Mouse (Mus musculus) heart, embryonic 15.5 days (tissue): Measurements from ENCODE around the gene Ccdc113. TPM values are rescaled to one million over a fixed set of nuclear protein-coding genes. Genes with fewer than 3 reads are reported as not detected.

ENCODE experiments used
- ATAC-seq: fragments of 200-750 bp; cut with Nextera tagmentation; replicated peaks from 2 replicates; pipeline ENCODE4 v1.8.0; 2017; ENCODE audit warnings: low read depth, moderate TSS enrichment; ENCODE audit not compliant: insufficient number of reproducible peaks, insufficient read depth, low FRiP score
- H3K27ac ChIP-seq: fragments of 300-500 bp; sonication (generic); 2 replicates; pipeline ENCODE4 v1.5.1; 2015; ENCODE audit warnings: mild to moderate bottlenecking, inconsistent platforms
- H3K27me3 ChIP-seq: fragments of 300-500 bp; sonication (generic); 2 replicates; pipeline ENCODE4 v1.6.1; 2015; ENCODE audit warnings: inconsistent platforms
- H3K36me3 ChIP-seq: fragments of 300-500 bp; sonication (generic); 2 replicates; pipeline ENCODE4 v1.6.1; 2015; ENCODE audit warnings: mild to moderate bottlenecking, inconsistent platforms
- H3K4me1 ChIP-seq: fragments of 300-500 bp; sonication (generic); replicated peaks from 2 replicates; pipeline ENCODE4 v1.6.1; 2015; ENCODE audit warnings: inconsistent platforms
- H3K4me2 ChIP-seq: fragments of 300-500 bp; sonication (generic); 2 replicates; pipeline ENCODE4 v1.6.1; 2015; ENCODE audit warnings: inconsistent platforms, mild to moderate bottlenecking, moderate library complexity
- H3K4me3 ChIP-seq: fragments of 300-500 bp; sonication (generic); 2 replicates; pipeline ENCODE4 v1.5.1; 2015; ENCODE audit warnings: mild to moderate bottlenecking, inconsistent platforms
- H3K9ac ChIP-seq: fragments of 300-500 bp; sonication (generic); 2 replicates; pipeline ENCODE4 v1.6.1; 2015; ENCODE audit warnings: mild to moderate bottlenecking, inconsistent platforms
- H3K9me3 ChIP-seq: fragments of 300-500 bp; sonication (generic); replicated peaks from 2 replicates; pipeline ENCODE4 v1.6.1; 2016; ENCODE audit warnings: inconsistent platforms
- WGBS: fragments of 180-500 bp; shearing (Covaris S2); methylation state at CpG from one replicate; pipeline ENCODE4 v1.1.7; 2015; ENCODE audit warnings: mixed read lengths; 5-methylcytosine and 5-hydroxymethylcytosine counted together
- polyA plus RNA-seq: library from polyadenylated mRNA; unstranded; fragments of >200 nt; fragmentation: Nextera tagmentation; extraction: Ambion mirVana; gene quantifications from 2 replicates; pipeline ENCODE4 v1.2.1, GENCODE M21; 2015

Gene Ccdc113
- 2.4 and 2.9 TPM in 2 replicates for polyA plus RNA-seq

GRCm38 (mm10) chr8:95533584-95534387 lies at the start of gene Ccdc113:
TSS of gene Ccdc113 (plus strand) at chr8:95534085.
- 7% methylated on average over 33 of the region's 33 CpGs for WGBS
- no peak within 1 kb of the TSS; the same call in 1 of the 2 replicates for H3K27ac ChIP-seq

GRCm38 (mm10) chr8:95487800-95488697 lies 45.8 kb upstream of the Ccdc113 start:
- Histone ChIP-seq H3K9me3 (no peaks in the 10 kb centered on the region), H3K36me3 (peaks cover 34% of the 10 kb centered on the region), H3K27ac (peak overlapping the region; percentile 58; the same call in 1 of the 2 replicates), H3K27me3 (no peaks in the 10 kb centered on the region), H3K4me2 (peak overlapping the region; percentile 79), H3K9ac (peak overlapping the region; percentile 97), H3K4me3 (peak overlapping the region; percentile 95), H3K4me1 (peaks cover 19% of the 10 kb centered on the region)
- peak; percentile 64 for ATAC-seq
- WGBS: 0% methylated on average over 44 of the region's 95 CpGs

More at GRCm38 (mm10) chr8:95533584-95534387, at the start of gene Ccdc113:
- Histone ChIP-seq H3K4me1 (peaks cover 9% of the 10 kb centered on the region), H3K36me3 (no peaks in the 10 kb centered on the region), H3K4me2 (peak within 1 kb of the TSS; percentile 85), H3K9me3 (no peaks in the 10 kb centered on the region), H3K4me3 (peak within 1 kb of the TSS; percentile 59), H3K27me3 (no peaks in the 10 kb centered on the region), H3K9ac (peak within 1 kb of the TSS; percentile 55)
- peak; percentile 66 for ATAC-seq

- peak overlapping the region; percentile 97 for H3K9ac ChIP-seq
- H3K36me3 ChIP-seq: peaks cover 26% of the 10 kb centered on the region
- peak; percentile 88 for ATAC-seq
- H3K4me1 ChIP-seq: peaks cover 19% of the 10 kb centered on the region
- H3K9me3 ChIP-seq: no peaks in the 10 kb centered on the region
- peak overlapping the region; percentile 73 for H3K4me2 ChIP-seq
- H3K27me3 ChIP-seq: no peaks in the 10 kb centered on the region
- H3K27ac ChIP-seq: peak overlapping the region; percentile 58; the same call in 1 of the 2 replicates
- 2% methylated on average over 23 of the region's 42 CpGs for WGBS
- peak overlapping the region; percentile 95 for H3K4me3 ChIP-seq
These were observed 45.1 kb upstream of the Ccdc113 start for GRCm38 (mm10) chr8:95488698-95489332.

- Histone ChIP-seq H3K9me3 (no peaks in the 10 kb centered on the region), H3K4me1 (peaks cover 19% of the 10 kb centered on the region), H3K36me3 (peaks cover 14% of the 10 kb centered on the region; the same call in 1 of the 2 replicates), H3K27me3 (no peaks in the 10 kb centered on the region), H3K4me2 (peak within 1 kb of the TSS; percentile 73), H3K9ac (peak within 1 kb of the TSS; percentile 97), H3K27ac (no peak within 1 kb of the TSS), H3K4me3 (peak within 1 kb of the TSS; percentile 95)
- 75% methylated on average over 5 of the region's 5 CpGs for WGBS
- ATAC-seq: no peak
These were observed 43.9 kb upstream of the Ccdc113 start, which contains the start of gene Csnk2a2 for GRCm38 (mm10) chr8:95490006-95490405. TSS of gene Csnk2a2 (minus strand) at chr8:95490039.

GRCm38 (mm10) chr8:95492057-95492456 lies 41.8 kb upstream of the Ccdc113 start:
- WGBS: 64% methylated on average over 4 of the region's 4 CpGs
- Histone ChIP-seq H3K27me3 (no peaks in the 10 kb centered on the region), H3K9me3 (no peaks in the 10 kb centered on the region), H3K4me2 (no peak overlapping the region), H3K4me1 (peaks cover 13% of the 10 kb centered on the region), H3K36me3 (no peaks in the 10 kb centered on the region), H3K4me3 (no peak overlapping the region), H3K9ac (no peak overlapping the region), H3K27ac (no peak overlapping the region)
- ATAC-seq: no peak

GRCm38 (mm10) chr8:95495444-95495843 lies 38.4 kb upstream of the Ccdc113 start:
- 77% methylated on average over 6 of the region's 6 CpGs for WGBS
- no peaks in the 10 kb centered on the region for H3K4me1 ChIP-seq
- H3K27me3 ChIP-seq: no peaks in the 10 kb centered on the region
- H3K27ac ChIP-seq: no peak overlapping the region
- no peaks in the 10 kb centered on the region for H3K36me3 ChIP-seq
- no peaks in the 10 kb centered on the region for H3K9me3 ChIP-seq
- ATAC-seq: no peak
- H3K4me2 ChIP-seq: no peak overlapping the region
- no peak overlapping the region for H3K9ac ChIP-seq
- H3K4me3 ChIP-seq: no peak overlapping the region

GRCm38 (mm10) chr8:95496420-95496819 lies 37.5 kb upstream of the Ccdc113 start:
- no peak for ATAC-seq
- Histone ChIP-seq H3K27me3 (no peaks in the 10 kb centered on the region), H3K27ac (no peak overlapping the region), H3K9me3 (no peaks in the 10 kb centered on the region), H3K4me3 (no peak overlapping the region), H3K4me2 (no peak overlapping the region), H3K36me3 (no peaks in the 10 kb centered on the region), H3K4me1 (no peaks in the 10 kb centered on the region), H3K9ac (no peak overlapping the region)
- WGBS: 43% methylated on average over 3 of the region's 3 CpGs

- Histone ChIP-seq H3K27me3 (no peaks in the 10 kb centered on the region), H3K4me1 (no peaks in the 10 kb centered on the region), H3K9me3 (no peaks in the 10 kb centered on the region), H3K36me3 (no peaks in the 10 kb centered on the region), H3K9ac (no peak overlapping the region), H3K27ac (no peak overlapping the region), H3K4me2 (no peak overlapping the region), H3K4me3 (no peak overlapping the region)
- 75% methylated on average over 3 of the region's 3 CpGs for WGBS
- no peak for ATAC-seq
These were observed 36.1 kb upstream of the Ccdc113 start for GRCm38 (mm10) chr8:95497821-95498220.

GRCm38 (mm10) chr8:95499266-95500064 lies 34.4 kb upstream of the Ccdc113 start:
- Histone ChIP-seq H3K9ac (no peak overlapping the region), H3K4me2 (no peak overlapping the region), H3K4me3 (no peak overlapping the region), H3K9me3 (no peaks in the 10 kb centered on the region), H3K27me3 (no peaks in the 10 kb centered on the region), H3K27ac (no peak overlapping the region), H3K4me1 (no peaks in the 10 kb centered on the region), H3K36me3 (no peaks in the 10 kb centered on the region)
- ATAC-seq: no peak
- WGBS: 52% methylated on average over 4 of the region's 4 CpGs

- H3K27ac ChIP-seq: no peak overlapping the region
- H3K9me3 ChIP-seq: no peaks in the 10 kb centered on the region
- H3K27me3 ChIP-seq: no peaks in the 10 kb centered on the region
- WGBS: 93% methylated on average over 5 of the region's 5 CpGs
- no peaks in the 10 kb centered on the region for H3K4me1 ChIP-seq
- no peaks in the 10 kb centered on the region for H3K36me3 ChIP-seq
- no peak overlapping the region for H3K4me3 ChIP-seq
- no peak overlapping the region for H3K4me2 ChIP-seq
- no peak overlapping the region for H3K9ac ChIP-seq
- no peak for ATAC-seq
These were observed 33.4 kb upstream of the Ccdc113 start for GRCm38 (mm10) chr8:95500436-95500835.
